Mouse (Mus musculus) intestine, postnatal 0 days (tissue): ENCODE results near the gene 1700020D05Rik. TPM values are rescaled to one million over a fixed set of nuclear protein-coding genes. Genes with fewer than 3 reads are reported as not detected.
"Not testable (repeated sequence)": the region's sequence is repeated elsewhere in the genome, so short reads cannot be mapped to it uniquely, and the experiment has no call there.

Source experiments
- ATAC-seq: fragments of 200-750 bp; cut with Nextera tagmentation; 2 replicates; pipeline ENCODE4 v1.8.0; 2017; ENCODE audit warnings: mild to moderate bottlenecking, moderate TSS enrichment, moderate library complexity
- H3K27ac ChIP-seq: fragments of 300-500 bp; sonication (generic); 2 replicates; pipeline ENCODE4 v1.5.1; 2014; ENCODE audit warnings: mild to moderate bottlenecking, low read depth, low read length, moderate library complexity
- H3K27me3 ChIP-seq: fragments of 300-500 bp; sonication (generic); replicated peaks from 2 replicates; pipeline ENCODE4 v1.6.1; 2014; ENCODE audit warnings: low read length, mixed read lengths; ENCODE audit not compliant: control insufficient read depth, insufficient read depth
- H3K36me3 ChIP-seq: fragments of 300-500 bp; sonication (generic); 2 replicates; pipeline ENCODE4 v1.6.1; 2014; ENCODE audit warnings: mild to moderate bottlenecking, moderate library complexity; ENCODE audit not compliant: control insufficient read depth, insufficient read depth
- H3K4me1 ChIP-seq: fragments of 300-500 bp; sonication (generic); replicated peaks from 2 replicates; pipeline ENCODE4 v1.6.1; 2014; ENCODE audit warnings: antibody characterized with exemption, low read length, mixed read lengths; ENCODE audit not compliant: control insufficient read depth, insufficient read depth
- H3K4me2 ChIP-seq: fragments of 300-500 bp; sonication (generic); replicated peaks from 2 replicates; pipeline ENCODE4 v1.6.1; 2014; ENCODE audit warnings: low read depth, mild to moderate bottlenecking, moderate library complexity
- H3K4me3 ChIP-seq: fragments of 300-500 bp; sonication (generic); 2 replicates; pipeline ENCODE4 v1.5.1; 2014; ENCODE audit warnings: low read depth, low read length
- H3K9ac ChIP-seq: fragments of 300-500 bp; sonication (generic); 2 replicates; pipeline ENCODE4 v1.6.1; 2014; ENCODE audit warnings: mild to moderate bottlenecking, low read depth, low read length
- H3K9me3 ChIP-seq: fragments of 300-500 bp; sonication (generic); 2 replicates; pipeline ENCODE4 v1.6.1; 2016; ENCODE audit warnings: mixed run types; ENCODE audit not compliant: control insufficient read depth
- CTCF ChIP-seq: sonication (generic); IDR thresholded peaks from 2 replicates; pipeline ENCODE4 v1.5.1; 2016; ENCODE audit warnings: low read depth, mild to moderate bottlenecking, control low read depth, antibody characterized with exemption, moderate library complexity
- whole genome bisulfite sequencing: fragments of 180-500 bp; shearing (Covaris S2); extraction: QIAGEN DNeasy Blood & Tissue Kit; methylation state at CpG from one replicate; pipeline ENCODE4 v1.1.7; 2014; 5-methylcytosine and 5-hydroxymethylcytosine counted together
- polyA plus RNA-seq: library from polyadenylated mRNA; unstranded; fragments of >200 nt; fragmentation: Nextera tagmentation; extraction: Ambion mirVana; gene quantifications from 2 replicates; pipeline ENCODE4 v1.2.1, GENCODE M21; 2015

1700020D05Rik gene
- polyA plus RNA-seq, 1 experiment from 2014 or later, result not detected

DNA sequence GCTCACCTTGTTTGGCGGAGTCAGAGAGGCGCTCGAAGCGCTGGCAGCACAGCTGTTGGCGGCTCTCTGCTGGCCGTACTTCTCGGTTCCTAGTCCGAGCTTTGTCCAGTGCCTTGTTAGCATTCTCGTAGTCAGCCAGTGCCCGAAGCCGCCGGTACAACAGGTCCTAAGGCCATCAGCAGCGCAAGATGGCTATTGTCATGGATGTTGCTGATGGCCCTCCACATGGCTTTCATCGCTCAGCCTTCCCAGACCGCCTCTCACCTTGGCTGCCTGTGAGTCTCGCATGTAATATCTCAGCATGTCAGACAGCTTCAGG lies 7.6 kb downstream of the 1700020D05Rik start:
- no peak for ATAC-seq

GRCm38 (mm10) chr19:5495353-5496051 lies 8.1 kb downstream of the 1700020D05Rik start:
- H3K9me3 ChIP-seq, result no peaks in the 10 kb centered on the region
- H3K4me3 ChIP-seq, result no peak overlapping the region
- 0 out of 2 replicates have a peak overlapping the region, but pooled peaks have one; percentile 28 for H3K27ac ChIP-seq
- no peaks in the 10 kb centered on the region for H3K27me3 ChIP-seq
- 74% methylated on average over 12 of the region's 12 CpGs for WGBS
- peaks cover 56% of the 10 kb centered on the region for H3K36me3 ChIP-seq
- no peak for TF ChIP-seq CTCF
- H3K4me1 ChIP-seq, result 0 out of 2 replicates have a peak, but pooled peaks cover 2% of the 10 kb centered on the region
- H3K9ac ChIP-seq, result no peak overlapping the region
- no peak for ATAC-seq
- no peak overlapping the region for H3K4me2 ChIP-seq

More for the DNA sequence above, 7.6 kb downstream of the 1700020D05Rik start:
- WGBS, result 88% methylated on average over 16 of the region's 16 CpGs
- Histone ChIP-seq H3K9ac (no peak overlapping the region), H3K27ac (0 out of 2 replicates have a peak overlapping the region, but pooled peaks have one; percentile 28), H3K4me2 (no peak overlapping the region), H3K36me3 (peaks cover 56% of the 10 kb centered on the region), H3K4me1 (0 out of 2 replicates have a peak, but pooled peaks cover 2% of the 10 kb centered on the region), H3K9me3 (no peaks in the 10 kb centered on the region), H3K4me3 (no peak overlapping the region), H3K27me3 (no peaks in the 10 kb centered on the region)
- TF ChIP-seq CTCF, result no peak

DNA sequence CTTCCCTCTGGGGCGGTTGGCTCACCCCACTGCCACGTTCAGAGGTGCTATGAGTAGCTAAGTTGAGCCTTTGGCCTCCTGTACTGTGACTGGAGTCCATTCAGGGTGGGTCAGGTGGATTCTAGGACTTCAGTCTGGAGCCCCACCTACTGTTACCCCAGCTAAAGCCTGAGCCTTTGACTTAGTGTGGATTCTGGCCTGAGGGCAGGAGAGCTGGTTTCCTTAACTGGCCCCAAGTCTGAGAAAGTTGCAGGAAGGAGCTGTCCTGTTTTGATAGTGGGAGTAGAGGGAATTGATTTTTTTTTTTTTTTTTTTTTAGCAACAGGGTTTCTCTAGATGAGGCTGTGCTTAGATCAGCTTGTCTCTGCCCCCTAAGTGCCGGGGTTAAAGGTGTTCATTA lies 9.3 kb downstream of the 1700020D05Rik start:
- Histone ChIP-seq H3K4me1 (0 out of 2 replicates have a peak, but pooled peaks cover 2% of the 10 kb centered on the region), H3K27ac (peak overlapping the region; percentile 71), H3K27me3 (no peaks in the 10 kb centered on the region), H3K4me3 (no peak overlapping the region), H3K36me3 (peaks cover 56% of the 10 kb centered on the region), H3K9ac (no peak overlapping the region; the same call in 1 of the 2 replicates), H3K4me2 (no peak overlapping the region), H3K9me3 (no peaks in the 10 kb centered on the region)
- ATAC-seq, result peak; percentile 65
- 60% methylated on average over 3 of the region's 3 CpGs for WGBS
- no peak for TF ChIP-seq CTCF

DNA sequence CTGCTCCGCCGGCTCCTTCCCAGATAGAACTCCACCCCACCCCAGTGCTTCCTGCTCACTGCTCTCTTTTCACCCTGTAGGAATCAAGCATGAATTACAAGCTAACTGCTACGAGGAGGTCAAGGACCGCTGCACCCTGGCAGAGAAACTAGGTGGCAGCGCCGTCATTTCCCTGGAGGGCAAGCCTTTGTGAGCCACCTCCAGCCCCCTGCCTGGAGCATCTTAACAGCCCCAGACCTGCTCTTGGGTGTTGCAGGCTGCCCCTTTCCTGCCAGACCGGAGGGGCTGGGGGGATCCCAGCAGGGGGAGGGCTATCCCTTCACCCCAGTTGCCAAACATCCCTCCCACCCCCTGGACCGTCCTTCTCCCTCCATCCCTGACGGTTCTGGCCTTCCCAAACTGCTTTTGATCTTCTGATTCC lies 10.3 kb downstream of the 1700020D05Rik start:
- H3K27me3 ChIP-seq, H3K4me2 ChIP-seq, ATAC-seq, H3K9me3 ChIP-seq, H3K4me3 ChIP-seq, H3K9ac ChIP-seq, H3K4me1 ChIP-seq: not testable (repeated sequence)
- 49% methylated on average over 9 of the region's 9 CpGs for WGBS
- Histone ChIP-seq H3K36me3 (peaks cover 54% of the 10 kb centered on the region), H3K27ac (peak overlapping the region; percentile 57)
- TF ChIP-seq CTCF, result peak; percentile 53

DNA sequence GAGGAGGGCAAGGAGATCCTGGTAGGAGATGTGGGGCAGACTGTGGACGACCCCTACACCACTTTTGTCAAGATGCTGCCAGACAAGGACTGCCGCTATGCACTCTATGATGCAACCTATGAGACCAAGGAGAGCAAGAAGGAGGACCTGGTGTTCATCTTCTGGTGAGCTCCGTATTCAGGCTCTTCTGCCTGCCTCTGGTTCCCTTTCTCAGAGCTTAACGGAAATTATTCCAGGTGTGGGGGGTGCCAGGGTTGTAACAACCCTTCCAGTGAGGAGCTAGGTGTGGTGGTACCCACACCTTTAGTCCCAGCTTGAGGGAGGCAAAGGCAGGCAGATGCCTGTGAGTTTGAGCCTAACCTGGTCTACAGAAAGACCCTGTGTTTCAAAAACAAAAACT lies 10.9 kb downstream of the 1700020D05Rik start:
- no peak overlapping the region for H3K9ac ChIP-seq
- no peak overlapping the region; the same call in 1 of the 2 replicates for H3K4me2 ChIP-seq
- no peak for ATAC-seq
- no peak overlapping the region for H3K4me3 ChIP-seq
- WGBS, result 82% methylated on average over 4 of the region's 4 CpGs
- H3K27me3 ChIP-seq, result no peaks in the 10 kb centered on the region
- no peak for TF ChIP-seq CTCF
- peaks cover 47% of the 10 kb centered on the region for H3K36me3 ChIP-seq
- H3K4me1 ChIP-seq, result 0 out of 2 replicates have a peak, but pooled peaks cover 2% of the 10 kb centered on the region
- H3K9me3 ChIP-seq, result no peaks in the 10 kb centered on the region
- H3K27ac ChIP-seq, result 0 out of 2 replicates have a peak overlapping the region, but pooled peaks have one; percentile 57

DNA sequence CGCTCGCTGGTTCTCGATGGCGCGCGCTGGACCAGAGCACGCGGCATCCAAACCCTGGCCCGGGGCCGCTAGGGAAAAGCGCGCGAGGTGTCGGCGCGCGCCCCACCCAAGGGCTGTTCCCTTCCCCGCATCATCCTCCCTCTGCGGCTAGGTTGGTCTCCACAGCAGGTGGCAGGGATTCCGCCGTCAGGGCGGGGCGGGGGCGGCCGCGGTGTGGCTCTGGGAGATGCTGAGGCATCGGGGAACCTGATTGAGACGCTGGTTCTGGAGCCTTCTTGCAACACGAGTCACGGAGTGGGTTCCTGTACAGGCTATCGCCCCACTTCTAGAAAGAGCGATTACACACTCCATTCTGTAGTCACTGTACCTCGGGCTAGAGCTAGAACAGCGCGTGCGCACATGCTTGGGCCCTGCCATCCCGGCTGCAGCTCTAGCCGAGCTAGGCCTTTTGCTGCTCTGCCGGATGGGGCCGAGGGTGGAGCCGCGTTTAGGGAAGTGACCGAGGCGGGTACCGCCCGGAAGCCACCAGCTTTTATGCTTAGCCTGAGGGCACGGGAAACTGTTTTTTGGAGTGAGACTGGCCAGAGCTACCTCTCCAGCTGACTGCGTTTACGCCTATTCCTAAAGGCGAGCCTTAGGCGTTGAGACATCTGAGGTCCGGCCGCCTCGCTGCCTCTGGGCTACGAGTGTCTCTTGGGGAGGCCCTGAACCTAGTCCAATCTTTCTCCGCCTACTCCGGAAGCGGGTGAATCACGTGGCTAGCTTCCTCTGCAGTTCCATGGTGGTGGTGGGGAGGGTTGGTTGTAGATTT lies 12.5 kb downstream of the 1700020D05Rik start:
- 0 out of 2 replicates have a peak, but pooled peaks cover 2% of the 10 kb centered on the region for H3K4me1 ChIP-seq
- peak overlapping the region; percentile 80 for H3K4me2 ChIP-seq
- peak; percentile 28 for ATAC-seq
- H3K27me3 ChIP-seq, result no peaks in the 10 kb centered on the region
- TF ChIP-seq CTCF, result no peak
- H3K9ac ChIP-seq, result peak overlapping the region; percentile 87
- peaks cover 37% of the 10 kb centered on the region for H3K36me3 ChIP-seq
- WGBS, result under 1% methylated on average over 56 of the region's 59 CpGs
- peak overlapping the region; percentile 93 for H3K4me3 ChIP-seq
- H3K27ac ChIP-seq, result peak overlapping the region; percentile 97
- H3K9me3 ChIP-seq, result no peaks in the 10 kb centered on the region
